Mouse (Mus musculus): ENCODE data around the gene Pzp. TPM values are rescaled to one million over a fixed set of nuclear protein-coding genes. Genes with fewer than 3 reads are reported as not detected.

Pzp gene
- polyA plus RNA-seq, 1 experiment from 2014 or later: 0.46 TPM

DNA sequence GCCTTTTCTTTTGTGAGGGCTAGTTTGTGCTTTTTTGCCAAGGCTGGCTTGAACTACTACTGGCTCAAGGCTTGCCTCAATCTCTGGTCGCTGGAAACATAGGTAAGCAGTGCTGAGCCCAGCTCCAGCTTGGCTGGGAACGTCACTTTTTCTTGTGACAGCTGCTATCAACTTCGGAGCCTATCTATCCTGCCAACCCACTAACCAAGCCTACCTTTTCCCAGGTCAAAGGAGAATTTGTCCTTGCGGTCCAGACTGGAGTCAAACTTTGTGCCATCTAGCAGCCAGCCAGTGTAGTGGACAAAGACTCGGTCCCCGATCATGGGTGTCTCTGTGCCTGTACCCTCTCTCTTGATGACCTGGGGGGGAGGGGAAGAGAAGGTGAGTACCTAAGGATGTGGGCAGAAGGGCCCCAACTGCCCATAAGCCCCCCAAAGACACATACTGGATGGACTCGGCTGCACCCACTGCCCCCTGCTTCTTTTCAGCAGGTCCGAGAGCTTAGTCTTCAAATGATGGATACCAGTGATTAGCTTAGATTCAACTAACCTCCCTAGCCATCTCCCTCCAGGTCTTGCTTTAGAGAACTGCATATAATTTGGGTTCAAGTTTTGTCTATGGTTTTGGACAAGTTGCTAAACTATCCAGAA lies 90.0 kb downstream of the Pzp start:
- Histone ChIP-seq H3K4me3 (ENCODE audit: low read depth, low read length) (peak overlapping the region; percentile 99), H3K4me1 (ENCODE audit: control insufficient read depth, insufficient read depth, low read length) (peaks cover 8% of the 10 kb centered on the region; the same call in 1 of the 2 replicates), H3K9me3 (ENCODE audit: control insufficient read depth, low read length) (no peaks in the 10 kb centered on the region), H3K27ac (replicated peaks; ENCODE audit: low read depth, low read length) (no peak overlapping the region), H3K4me2 (ENCODE audit: low read depth, low read length) (peak overlapping the region; percentile 81), H3K36me3 (ENCODE audit: control insufficient read depth, insufficient read depth, low read length) (peaks cover 52% of the 10 kb centered on the region), H3K27me3 (replicated peaks; ENCODE audit: control insufficient read depth, insufficient read depth, low read length) (no peaks in the 10 kb centered on the region), H3K9ac (ENCODE audit: low read depth, low read length) (peak overlapping the region; percentile 97)
- no peak for ATAC-seq (ENCODE audit: low read depth)
- DNase-seq (ENCODE audit: low spot score): no peak
- WGBS: 91% methylated on average over 8 of the region's 8 CpGs

DNA sequence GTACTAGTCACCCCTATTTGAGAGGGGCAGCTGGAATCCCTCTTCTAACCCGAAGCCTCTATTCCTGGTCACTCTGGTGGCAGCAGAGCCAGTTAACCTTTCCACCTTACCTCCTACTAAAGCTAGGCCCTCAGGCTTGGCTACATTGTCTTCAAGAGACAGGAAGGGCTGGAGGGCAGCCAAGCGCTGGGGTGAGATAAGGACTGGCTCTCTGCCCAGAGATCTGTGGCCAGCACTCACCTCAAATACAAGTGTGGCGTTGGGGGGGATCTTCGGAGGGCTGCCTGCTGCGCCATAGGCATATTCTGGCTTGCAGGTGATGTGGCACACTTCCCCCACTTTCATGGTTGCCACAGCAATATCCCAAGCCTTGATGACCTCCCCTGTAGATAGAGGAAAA lies 91.0 kb downstream of the Pzp start:
- WGBS: 83% methylated on average over 5 of the region's 5 CpGs

More for the DNA sequence above, 91.0 kb downstream of the Pzp start:
- H3K4me2 ChIP-seq (ENCODE audit: low read depth, low read length): no peak overlapping the region
- H3K36me3 ChIP-seq (ENCODE audit: control insufficient read depth, insufficient read depth, low read length): peaks cover 62% of the 10 kb centered on the region
- H3K4me1 ChIP-seq (ENCODE audit: control insufficient read depth, insufficient read depth, low read length): peaks cover 8% of the 10 kb centered on the region; the same call in 1 of the 2 replicates
- H3K9ac ChIP-seq (ENCODE audit: low read depth, low read length): no peak overlapping the region
- peak; percentile 19 for DNase-seq (ENCODE audit: low spot score)
- H3K27me3 ChIP-seq (replicated peaks; ENCODE audit: control insufficient read depth, insufficient read depth, low read length): no peaks in the 10 kb centered on the region
- no peak overlapping the region for H3K4me3 ChIP-seq (ENCODE audit: low read depth, low read length)
- H3K9me3 ChIP-seq (ENCODE audit: control insufficient read depth, low read length): no peaks in the 10 kb centered on the region
- no peak for ATAC-seq (ENCODE audit: low read depth)
- no peak overlapping the region for H3K27ac ChIP-seq (replicated peaks; ENCODE audit: low read depth, low read length)

Other genes with a start within 250 kb of the Pzp start
- 6.3 and 8.9 TPM in 2 replicates for gene Tead4, start 225.9 kb downstream of the Pzp start, polyA plus RNA-seq (2014; fragmentation: Nextera tagmentation; extraction: Ambion mirVana)
- 20.7 and 21.9 TPM in 2 replicates for gene Tulp3, start 170.9 kb downstream of the Pzp start, polyA plus RNA-seq (2014; fragmentation: Nextera tagmentation; extraction: Ambion mirVana)
- 87.0 and 109 TPM in 2 replicates for gene Rhno1, start 163.8 kb downstream of the Pzp start, polyA plus RNA-seq (2014; fragmentation: Nextera tagmentation; extraction: Ambion mirVana)
- 26.3 and 29.3 TPM in 2 replicates for gene Foxm1, start 163.8 kb downstream of the Pzp start, polyA plus RNA-seq (2014; fragmentation: Nextera tagmentation; extraction: Ambion mirVana)
- 1.1 and 1.7 TPM in 2 replicates for gene Tex52, start 151.3 kb downstream of the Pzp start, polyA plus RNA-seq (2014; fragmentation: Nextera tagmentation; extraction: Ambion mirVana)
- gene Gm44596, start 151.2 kb downstream of the Pzp start, polyA plus RNA-seq (2014; fragmentation: Nextera tagmentation; extraction: Ambion mirVana): not detected in 2 replicates
- 6.9 and 7.2 TPM in 2 replicates for gene Nrip2, start 127.4 kb downstream of the Pzp start, polyA plus RNA-seq (2014; fragmentation: Nextera tagmentation; extraction: Ambion mirVana)
- 22.5 and 27.6 TPM in 2 replicates for gene Itfg2, start 101.8 kb downstream of the Pzp start, polyA plus RNA-seq (2014; fragmentation: Nextera tagmentation; extraction: Ambion mirVana)
- gene Fkbp4, start 88.0 kb downstream of the Pzp start, polyA plus RNA-seq (2014; fragmentation: Nextera tagmentation; extraction: Ambion mirVana): 295 and 300 TPM in 2 replicates
- 3.7 and 4.8 TPM in 2 replicates for gene A2ml1, start 54.9 kb upstream of the Pzp start, polyA plus RNA-seq (2014; fragmentation: Nextera tagmentation; extraction: Ambion mirVana)
- gene Klrb1a, start 96.8 kb upstream of the Pzp start, polyA plus RNA-seq (2014; fragmentation: Nextera tagmentation; extraction: Ambion mirVana): not detected in 2 replicates
- gene Clec2h, start 135.7 kb upstream of the Pzp start, polyA plus RNA-seq (2014; fragmentation: Nextera tagmentation; extraction: Ambion mirVana): not detected in 2 replicates
- not detected in 2 replicates for gene Klrb1, start 196.3 kb upstream of the Pzp start, polyA plus RNA-seq (2014; fragmentation: Nextera tagmentation; extraction: Ambion mirVana)